Mouse (Mus musculus): ENCODE data around the gene Sh3tc1.

Gene Sh3tc1

GRCm38 (mm10) chr5:35722654-35723053, 17.1 kb downstream of the Sh3tc1 start:
- DNase-seq (ENCODE audit: low read depth in 1 of 2, low spot score in 2 of 2), result no peak

- DNase-seq (ENCODE audit: low read depth in 1 of 2, low spot score in 2 of 2), result no peak
Measured at GRCm38 (mm10) chr5:35721933-35722332, 17.9 kb downstream of the Sh3tc1 start.

GRCm38 (mm10) chr5:35719880-35720279, 19.9 kb downstream of the Sh3tc1 start:
- DNase-seq (ENCODE audit: low read depth in 1 of 2, low spot score in 2 of 2), result no peak

- DNase-seq (ENCODE audit: low read depth in 1 of 2, low spot score in 2 of 2), result no peak
Measured at GRCm38 (mm10) chr5:35719343-35719742, 20.4 kb downstream of the Sh3tc1 start.

GRCm38 (mm10) chr5:35718817-35719216, 21.0 kb downstream of the Sh3tc1 start:
- no peak for DNase-seq (ENCODE audit: low read depth in 1 of 2, low spot score in 2 of 2)

GRCm38 (mm10) chr5:35717946-35718345, 21.8 kb downstream of the Sh3tc1 start:
- DNase-seq (ENCODE audit: low read depth in 1 of 2, low spot score in 2 of 2), result no peak

- DNase-seq (ENCODE audit: low read depth in 1 of 2, low spot score in 2 of 2), result no peak
Measured at GRCm38 (mm10) chr5:35717455-35717854, 22.3 kb downstream of the Sh3tc1 start.

- DNase-seq (ENCODE audit: low read depth in 1 of 2, low spot score in 2 of 2), result no peak
Measured at GRCm38 (mm10) chr5:35713649-35714354, 26.0 kb downstream of the Sh3tc1 start.

- no peak for DNase-seq (ENCODE audit: low read depth in 1 of 2, low spot score in 2 of 2)
Measured at GRCm38 (mm10) chr5:35712517-35712916, 27.3 kb downstream of the Sh3tc1 start.

- no peak for DNase-seq (ENCODE audit: low read depth in 1 of 2, low spot score in 2 of 2)
Measured at GRCm38 (mm10) chr5:35710931-35711330, 28.9 kb downstream of the Sh3tc1 start.

- DNase-seq (ENCODE audit: low read depth in 1 of 2, low spot score in 2 of 2), result no peak
Measured at GRCm38 (mm10) chr5:35710481-35710880, 29.3 kb downstream of the Sh3tc1 start.

GRCm38 (mm10) chr5:35705411-35705810, 34.4 kb downstream of the Sh3tc1 start:
- DNase-seq (ENCODE audit: low read depth in 1 of 2, low spot score in 2 of 2), result no peak

GRCm38 (mm10) chr5:35703814-35704213, 36.0 kb downstream of the Sh3tc1 start:
- no peak for DNase-seq (ENCODE audit: low read depth in 1 of 2, low spot score in 2 of 2)

- DNase-seq (ENCODE audit: low read depth in 1 of 2, low spot score in 2 of 2), result no peak
Measured at GRCm38 (mm10) chr5:35703183-35703582, 36.6 kb downstream of the Sh3tc1 start.

- no peak for DNase-seq (ENCODE audit: low read depth in 1 of 2, low spot score in 2 of 2)
Measured at GRCm38 (mm10) chr5:35702582-35703140, 37.1 kb downstream of the Sh3tc1 start.

GRCm38 (mm10) chr5:35701042-35701441, 38.7 kb downstream of the Sh3tc1 start:
- peak; percentile 32 to 37 for DNase-seq (ENCODE audit: low read depth in 1 of 2, low spot score in 2 of 2)

- no peak for DNase-seq (ENCODE audit: low read depth in 1 of 2, low spot score in 2 of 2)
Measured at GRCm38 (mm10) chr5:35695815-35696214, 44.0 kb downstream of the Sh3tc1 start.

- DNase-seq (ENCODE audit: low read depth in 1 of 2, low spot score in 2 of 2), result no peak
Measured at GRCm38 (mm10) chr5:35693638-35694037, 46.1 kb downstream of the Sh3tc1 start.

GRCm38 (mm10) chr5:35691246-35691645, 48.5 kb downstream of the Sh3tc1 start:
- DNase-seq (ENCODE audit: low read depth in 1 of 2, low spot score in 2 of 2), result no peak

- DNase-seq (ENCODE audit: low read depth in 1 of 2, low spot score in 2 of 2), result no peak
Measured at GRCm38 (mm10) chr5:35690485-35691165, 49.2 kb downstream of the Sh3tc1 start.

- DNase-seq (ENCODE audit: low read depth in 1 of 2, low spot score in 2 of 2), result no peak
Measured at GRCm38 (mm10) chr5:35689374-35689773, 50.4 kb downstream of the Sh3tc1 start.

GRCm38 (mm10) chr5:35688851-35689250, 50.9 kb downstream of the Sh3tc1 start:
- peak; percentile 23 to 33 for DNase-seq (ENCODE audit: low read depth in 1 of 2, low spot score in 2 of 2)
